Mouse (Mus musculus): ENCODE results near the gene Ostm1. TPM values are rescaled to one million over a fixed set of nuclear protein-coding genes. Genes with fewer than 3 reads are reported as not detected.

The Ostm1 gene
- 6.2 and 9.0 TPM in 2 replicates for polyA plus RNA-seq (2012; rRNA removed; ENCODE audit: low replicate concordance)

GRCm38 (mm10) chr10:42583157-42583872, at the start of gene Ostm1, which contains the start of gene Nr2e1:
Gene Ostm1 (plus strand): TSS chr10:42583822.
Gene Nr2e1 (minus strand): TSS chr10:42583632.

Other genes with a start within 250 kb of the Ostm1 start
- 2.8 and 4.4 TPM in 2 replicates for gene Afg1l, start 105.3 kb upstream of the Ostm1 start, polyA plus RNA-seq (2012; rRNA removed; ENCODE audit: low replicate concordance)
- 108 and 173 TPM in 2 replicates for gene Snx3, start 81.8 kb upstream of the Ostm1 start, polyA plus RNA-seq (2012; rRNA removed; ENCODE audit: low replicate concordance)
- gene Nr2e1, start 190 bp upstream of the Ostm1 start, polyA plus RNA-seq (2012; rRNA removed; ENCODE audit: low replicate concordance) = not detected in 2 replicates
- 3.0 and 5.1 TPM in 2 replicates for gene Sec63, start 177.7 kb downstream of the Ostm1 start, polyA plus RNA-seq (2012; rRNA removed; ENCODE audit: low replicate concordance)